Mouse (Mus musculus): ENCODE measurements at regions not wholly inside any gene's neighbourhood (a gene's known extent, or its start where the extent isn't known, plus 50 kb on each side); places are given as distances from the start of the nearest gene placed in this dataset.

GRCm38 (mm10) chr2:51073040-51073594 lies 75.8 kb downstream of the Rnd3 start:
- Histone ChIP-seq H3K4me2 (peak overlapping the region; percentile 25; the same call in 1 of the 2 replicates), H3K36me3 (no peaks in the 10 kb centered on the region), H3K9me3 (no peaks in the 10 kb centered on the region), H3K27ac (no peak overlapping the region), H3K9ac (no peak overlapping the region), H3K4me3 (replicated peaks) (no peak overlapping the region), H3K27me3 (replicated peaks) (no peaks in the 10 kb centered on the region), H3K4me1 (no peaks in the 10 kb centered on the region)
- ATAC-seq (ENCODE audit: insufficient read depth, low FRiP score, low read depth), result no peak
- WGBS, result 56% methylated on average over 14 of the region's 14 CpGs

DNA sequence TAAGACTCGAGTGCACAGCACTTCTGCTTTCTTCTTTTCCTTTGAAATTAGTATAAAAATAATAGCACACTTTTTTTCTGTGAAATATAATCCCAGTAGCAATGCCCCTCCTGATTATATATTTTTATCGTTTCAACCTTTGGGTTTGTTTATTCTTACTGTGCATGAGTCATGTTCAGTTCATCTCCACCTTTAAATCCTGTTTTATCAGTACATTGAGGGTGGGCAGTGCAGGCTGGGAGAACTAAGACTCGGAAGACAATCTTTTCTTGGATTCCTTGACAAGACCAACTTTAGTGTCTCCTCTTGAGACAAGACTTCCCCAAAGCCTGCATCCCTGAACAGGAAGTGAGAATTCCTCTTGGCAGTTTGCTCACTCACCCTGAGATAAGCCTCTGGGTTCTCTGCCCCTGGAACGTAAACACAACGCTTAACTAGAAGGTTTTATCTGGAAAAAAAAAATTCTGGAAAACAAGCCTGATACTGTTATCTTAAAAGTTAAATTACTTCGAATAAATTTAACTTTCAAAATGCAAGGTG lies 76.5 kb downstream of the Rnd3 start:
- Histone ChIP-seq H3K27me3 (replicated peaks) (no peaks in the 10 kb centered on the region), H3K9ac (no peak overlapping the region), H3K27ac (no peak overlapping the region), H3K4me2 (peak overlapping the region; percentile 25; the same call in 1 of the 2 replicates), H3K9me3 (no peaks in the 10 kb centered on the region), H3K36me3 (no peaks in the 10 kb centered on the region), H3K4me3 (replicated peaks) (no peak overlapping the region), H3K4me1 (no peaks in the 10 kb centered on the region)
- 22% methylated on average over 6 of the region's 6 CpGs for WGBS
- ATAC-seq (ENCODE audit: insufficient read depth, low FRiP score, low read depth), result no peak

- Histone ChIP-seq H3K27ac (no peak overlapping the region), H3K9me3 (no peaks in the 10 kb centered on the region), H3K9ac (no peak overlapping the region), H3K4me1 (no peaks in the 10 kb centered on the region), H3K27me3 (replicated peaks) (no peaks in the 10 kb centered on the region), H3K4me2 (no peak overlapping the region), H3K4me3 (replicated peaks) (no peak overlapping the region), H3K36me3 (no peaks in the 10 kb centered on the region)
- 86% methylated on average over 2 of the region's 2 CpGs for WGBS
- ATAC-seq (ENCODE audit: insufficient read depth, low FRiP score, low read depth), result no peak
These were observed 78.0 kb downstream of the Rnd3 start for GRCm38 (mm10) chr2:51070902-51071301.

DNA sequence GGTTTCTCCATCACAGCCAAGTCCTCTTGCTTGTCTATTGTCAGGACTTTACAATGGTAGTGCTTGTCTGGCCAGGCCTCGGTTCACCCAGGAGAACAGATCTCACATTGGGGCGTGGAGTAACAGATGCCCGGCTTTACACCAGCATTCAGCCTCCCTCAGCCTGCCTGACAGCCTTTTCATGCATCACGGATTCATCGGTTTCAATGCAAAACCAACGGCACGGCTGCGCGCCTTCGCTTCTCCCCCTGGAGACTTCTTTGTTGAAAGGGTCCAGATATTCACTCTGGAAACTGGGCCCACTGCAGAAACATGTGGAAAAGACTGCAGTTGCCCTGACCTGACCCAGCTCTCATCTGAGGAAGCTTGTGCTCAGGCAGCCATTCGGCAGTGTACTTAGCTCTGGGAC lies 82.5 kb downstream of the Rnd3 start:
- no peaks in the 10 kb centered on the region for H3K9me3 ChIP-seq
- no peaks in the 10 kb centered on the region for H3K36me3 ChIP-seq
- H3K27ac ChIP-seq, result no peak overlapping the region
- WGBS, result 70% methylated on average over 11 of the region's 11 CpGs
- no peak for ATAC-seq (ENCODE audit: insufficient read depth, low FRiP score, low read depth)
- no peak overlapping the region for H3K4me3 ChIP-seq (replicated peaks)
- H3K9ac ChIP-seq, result no peak overlapping the region
- no peak overlapping the region for H3K4me2 ChIP-seq
- H3K27me3 ChIP-seq (replicated peaks), result no peaks in the 10 kb centered on the region
- H3K4me1 ChIP-seq, result no peaks in the 10 kb centered on the region

- H3K27me3 ChIP-seq (replicated peaks), result no peaks in the 10 kb centered on the region
- 56% methylated on average over 6 of the region's 6 CpGs for WGBS
- ATAC-seq (ENCODE audit: insufficient read depth, low FRiP score, low read depth), result no peak
- H3K27ac ChIP-seq, result no peak overlapping the region
- no peak overlapping the region for H3K4me3 ChIP-seq (replicated peaks)
- no peaks in the 10 kb centered on the region for H3K36me3 ChIP-seq
- H3K4me1 ChIP-seq, result no peaks in the 10 kb centered on the region
- H3K9ac ChIP-seq, result no peak overlapping the region
- H3K4me2 ChIP-seq, result no peak overlapping the region
- no peaks in the 10 kb centered on the region for H3K9me3 ChIP-seq
These were observed 83.1 kb downstream of the Rnd3 start for GRCm38 (mm10) chr2:51065821-51066220.

GRCm38 (mm10) chr2:51064821-51065220 lies 84.1 kb downstream of the Rnd3 start:
- Histone ChIP-seq H3K4me1 (no peaks in the 10 kb centered on the region), H3K27me3 (replicated peaks) (no peaks in the 10 kb centered on the region), H3K27ac (no peak overlapping the region), H3K4me3 (replicated peaks) (no peak overlapping the region), H3K9ac (no peak overlapping the region), H3K36me3 (no peaks in the 10 kb centered on the region), H3K4me2 (no peak overlapping the region), H3K9me3 (no peaks in the 10 kb centered on the region)
- ATAC-seq (ENCODE audit: insufficient read depth, low FRiP score, low read depth), result no peak
- 84% methylated on average over 4 of the region's 4 CpGs for WGBS

DNA sequence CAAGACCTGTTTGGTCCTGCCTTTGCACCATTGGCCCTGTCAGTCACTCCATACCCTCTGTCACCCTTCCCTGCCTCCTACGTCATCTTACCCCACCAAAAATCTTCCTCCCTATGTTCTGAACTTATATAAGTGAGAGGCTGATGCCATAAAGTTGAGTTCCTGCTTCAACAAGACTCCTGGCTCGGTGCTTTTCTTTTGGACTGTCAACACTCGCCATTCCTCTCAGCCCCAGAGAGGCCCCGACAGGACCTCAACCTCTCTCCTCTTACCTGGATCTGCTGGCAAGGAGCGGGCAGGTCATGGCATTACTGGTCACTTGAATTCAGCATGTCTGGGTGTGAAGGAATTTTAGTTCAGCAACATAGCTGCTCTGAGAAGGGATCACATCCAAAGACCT lies 86.9 kb downstream of the Rnd3 start:
- no peaks in the 10 kb centered on the region for H3K36me3 ChIP-seq
- H3K4me3 ChIP-seq (replicated peaks), result no peak overlapping the region
- ATAC-seq (ENCODE audit: insufficient read depth, low FRiP score, low read depth), result no peak
- H3K27ac ChIP-seq, result no peak overlapping the region
- H3K27me3 ChIP-seq (replicated peaks), result no peaks in the 10 kb centered on the region
- WGBS, result 89% methylated on average over 5 of the region's 5 CpGs
- H3K4me2 ChIP-seq, result no peak overlapping the region
- no peaks in the 10 kb centered on the region for H3K4me1 ChIP-seq
- no peak overlapping the region for H3K9ac ChIP-seq
- H3K9me3 ChIP-seq, result no peaks in the 10 kb centered on the region

- no peaks in the 10 kb centered on the region for H3K36me3 ChIP-seq
- no peak overlapping the region for H3K4me3 ChIP-seq (replicated peaks)
- no peaks in the 10 kb centered on the region for H3K27me3 ChIP-seq (replicated peaks)
- H3K4me1 ChIP-seq, result 0 out of 2 replicates have a peak, but pooled peaks cover 2% of the 10 kb centered on the region
- ATAC-seq (ENCODE audit: insufficient read depth, low FRiP score, low read depth), result no peak
- no peak overlapping the region for H3K9ac ChIP-seq
- H3K9me3 ChIP-seq, result no peaks in the 10 kb centered on the region
- WGBS, result 90% methylated on average over 4 of the region's 4 CpGs
- no peak overlapping the region for H3K27ac ChIP-seq
- no peak overlapping the region for H3K4me2 ChIP-seq
These were observed 90.8 kb downstream of the Rnd3 start for GRCm38 (mm10) chr2:51058158-51058557.

GRCm38 (mm10) chr2:51056141-51056731 lies 92.7 kb downstream of the Rnd3 start:
- 41% methylated on average over 8 of the region's 8 CpGs for WGBS
- 0 out of 2 replicates have a peak, but pooled peaks cover 2% of the 10 kb centered on the region for H3K4me1 ChIP-seq
- H3K9me3 ChIP-seq, result no peaks in the 10 kb centered on the region
- no peak overlapping the region for H3K4me2 ChIP-seq
- no peak overlapping the region for H3K27ac ChIP-seq
- no peak overlapping the region for H3K4me3 ChIP-seq (replicated peaks)
- H3K27me3 ChIP-seq (replicated peaks), result no peaks in the 10 kb centered on the region
- ATAC-seq (ENCODE audit: insufficient read depth, low FRiP score, low read depth), result no peak
- H3K36me3 ChIP-seq, result no peaks in the 10 kb centered on the region
- H3K9ac ChIP-seq, result no peak overlapping the region

- H3K36me3 ChIP-seq, result no peaks in the 10 kb centered on the region
- H3K9ac ChIP-seq, result no peak overlapping the region
- no peak overlapping the region for H3K27ac ChIP-seq
- H3K27me3 ChIP-seq (replicated peaks), result no peaks in the 10 kb centered on the region
- H3K4me2 ChIP-seq, result no peak overlapping the region
- H3K4me3 ChIP-seq (replicated peaks), result no peak overlapping the region
- no peak for ATAC-seq (ENCODE audit: insufficient read depth, low FRiP score, low read depth)
- no peaks in the 10 kb centered on the region for H3K9me3 ChIP-seq
- 22% methylated on average over 3 of the region's 3 CpGs for WGBS
- H3K4me1 ChIP-seq, result 0 out of 2 replicates have a peak, but pooled peaks cover 2% of the 10 kb centered on the region
These were observed 93.6 kb downstream of the Rnd3 start for GRCm38 (mm10) chr2:51055339-51055738.

GRCm38 (mm10) chr2:51049834-51050170 lies 99.1 kb downstream of the Rnd3 start:
- H3K27ac ChIP-seq, result no peak overlapping the region
- no peak for ATAC-seq (ENCODE audit: insufficient read depth, low FRiP score, low read depth)
- no peak overlapping the region for H3K9ac ChIP-seq
- no peaks in the 10 kb centered on the region for H3K4me1 ChIP-seq
- no peaks in the 10 kb centered on the region for H3K9me3 ChIP-seq
- H3K4me2 ChIP-seq, result no peak overlapping the region
- H3K27me3 ChIP-seq (replicated peaks), result no peaks in the 10 kb centered on the region
- H3K36me3 ChIP-seq, result no peaks in the 10 kb centered on the region
- 64% methylated on average over 3 of the region's 3 CpGs for WGBS
- H3K4me3 ChIP-seq (replicated peaks), result no peak overlapping the region

DNA sequence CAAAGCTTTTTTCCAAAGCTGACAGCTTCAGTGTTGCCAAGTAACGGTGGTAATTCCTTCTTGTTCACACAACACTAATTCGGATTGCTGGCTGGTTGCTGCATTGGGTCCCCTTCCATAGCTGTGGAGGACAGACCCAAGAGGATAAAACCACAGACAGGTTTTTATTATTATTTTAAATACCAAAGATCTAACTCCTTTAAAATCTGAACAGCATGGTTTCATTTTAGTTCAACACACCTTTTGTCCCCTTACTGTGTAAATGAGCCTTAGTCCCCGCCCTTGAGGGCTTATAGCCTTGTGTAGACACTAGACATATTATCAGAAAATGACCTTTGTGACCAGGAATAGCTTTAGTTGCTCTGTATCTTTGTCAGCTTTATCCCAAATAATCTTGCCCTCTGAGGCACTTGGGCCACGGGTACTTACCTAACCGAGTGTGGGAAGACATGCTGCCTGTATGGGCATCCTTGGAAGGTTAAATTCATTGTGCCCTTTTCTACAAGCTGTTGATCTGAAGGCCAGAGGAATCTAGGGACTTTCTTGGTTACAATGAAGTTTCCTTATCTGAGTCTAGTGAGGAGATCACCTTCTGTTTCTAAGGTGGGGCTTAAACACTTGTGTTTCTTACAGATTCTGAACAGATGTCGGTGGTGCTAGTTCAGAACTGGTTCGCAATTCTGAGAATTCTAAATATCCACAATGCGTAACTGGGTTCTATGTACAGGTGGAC lies 99.6 kb downstream of the Rnd3 start:
- 62% methylated on average over 8 of the region's 8 CpGs for WGBS
- Histone ChIP-seq H3K9ac (no peak overlapping the region), H3K4me2 (no peak overlapping the region), H3K27me3 (replicated peaks) (no peaks in the 10 kb centered on the region), H3K36me3 (no peaks in the 10 kb centered on the region), H3K4me1 (no peaks in the 10 kb centered on the region), H3K27ac (no peak overlapping the region), H3K4me3 (replicated peaks) (no peak overlapping the region), H3K9me3 (no peaks in the 10 kb centered on the region)
- no peak for ATAC-seq (ENCODE audit: insufficient read depth, low FRiP score, low read depth)
